In genomic region chr4:95861741-95862155, GRCm38 (mm10) we compare ENCODE assay signal across 13 mouse cellular contexts.
DNase-seq lines count a peak whose midpoint lies in the region; ATAC-seq lines count a peak whose summit lies in the region.
"Had no signal": no experiment of that assay in that cellular context is flagged by ENCODE, and none has a peak within 500 bp of the region (broad histone marks: within the 10 kb centered on the region; RNA-seq: fewer than 3 reads in every experiment).

No protein-coding gene starts in this region.

- no peak overlapping the region for H3K9ac ChIP-seq in forebrain, embryonic 14.5 days (ENCODE audit: low read length)
- H3K9ac ChIP-seq in forebrain, embryonic 12.5 days, result no peak overlapping the region
- H3K9ac ChIP-seq in kidney, embryonic 14.5 days (ENCODE audit: low read depth, low read length), result no peak overlapping the region
- H3K9ac ChIP-seq in midbrain, embryonic 11.5 days (ENCODE audit: low read length), result no peak overlapping the region
- H3K9ac ChIP-seq: embryonic facial prominence, embryonic 13.5 days; lung, embryonic 14.5 days had no signal

- H3K36me3 ChIP-seq in forebrain, embryonic 14.5 days (ENCODE audit: control insufficient read depth, insufficient read depth, low read length), result no peaks in the 10 kb centered on the region
- H3K36me3 ChIP-seq in forebrain, embryonic 12.5 days (replicated peaks), result no peaks in the 10 kb centered on the region
- H3K36me3 ChIP-seq in kidney, embryonic 14.5 days (ENCODE audit: control insufficient read depth, insufficient read depth, low read length), result no peaks in the 10 kb centered on the region
- no peaks in the 10 kb centered on the region for H3K36me3 ChIP-seq in midbrain, embryonic 11.5 days (ENCODE audit: control insufficient read depth, insufficient read depth, low read length)
- H3K36me3 ChIP-seq: embryonic facial prominence, embryonic 13.5 days; midbrain, embryonic 10.5 days had no signal

- no peak for ATAC-seq in forebrain, embryonic 14.5 days
- ATAC-seq in forebrain, embryonic 12.5 days (ENCODE audit: low FRiP score), result no peak
- ATAC-seq in kidney, embryonic 14.5 days (ENCODE audit: low FRiP score, low TSS enrichment), result no peak
- ATAC-seq in midbrain, embryonic 11.5 days (ENCODE audit: low FRiP score), result no peak
- ATAC-seq: hindbrain, embryonic 16.5 days had no signal

- H3K9me3 ChIP-seq in forebrain, embryonic 14.5 days (replicated peaks; ENCODE audit: control insufficient read depth, low read length), result no peaks in the 10 kb centered on the region
- no peaks in the 10 kb centered on the region for H3K9me3 ChIP-seq in forebrain, embryonic 12.5 days
- no peaks in the 10 kb centered on the region for H3K9me3 ChIP-seq in kidney, embryonic 14.5 days (ENCODE audit: control insufficient read depth, low read length)
- H3K9me3 ChIP-seq in midbrain, embryonic 11.5 days (ENCODE audit: control insufficient read depth, low read length), result no peaks in the 10 kb centered on the region
- H3K9me3 ChIP-seq: embryonic facial prominence, embryonic 13.5 days; midbrain, embryonic 10.5 days had no signal

- no peak overlapping the region for H3K4me2 ChIP-seq in forebrain, embryonic 14.5 days (ENCODE audit: low read length)
- H3K4me2 ChIP-seq in forebrain, embryonic 12.5 days, result no peak overlapping the region
- H3K4me2 ChIP-seq in kidney, embryonic 14.5 days (replicated peaks; ENCODE audit: low read depth, low read length), result no peak overlapping the region
- no peak overlapping the region for H3K4me2 ChIP-seq in midbrain, embryonic 11.5 days
- H3K4me2 ChIP-seq: embryonic facial prominence, embryonic 13.5 days; lung, embryonic 14.5 days had no signal

- no peak overlapping the region for H3K27ac ChIP-seq in forebrain, embryonic 14.5 days (ENCODE audit: low read depth, low read length)
- H3K27ac ChIP-seq in forebrain, embryonic 12.5 days, result no peak overlapping the region
- no peak overlapping the region for H3K27ac ChIP-seq in kidney, embryonic 14.5 days (ENCODE audit: low read depth, low read length)
- H3K27ac ChIP-seq in midbrain, embryonic 11.5 days (ENCODE audit: low read depth, low read length), result no peak overlapping the region
- H3K27ac ChIP-seq: embryonic facial prominence, embryonic 13.5 days; midbrain, embryonic 10.5 days had no signal

- H3K4me3 ChIP-seq in forebrain, embryonic 14.5 days (ENCODE audit: low read depth, low read length), result no peak overlapping the region
- H3K4me3 ChIP-seq in forebrain, embryonic 12.5 days (replicated peaks), result no peak overlapping the region
- no peak overlapping the region for H3K4me3 ChIP-seq in kidney, embryonic 14.5 days (ENCODE audit: low read length)
- H3K4me3 ChIP-seq in midbrain, embryonic 11.5 days (ENCODE audit: low read depth, low read length), result no peak overlapping the region
- H3K4me3 ChIP-seq: embryonic facial prominence, embryonic 13.5 days; midbrain, embryonic 10.5 days had no signal

- H3K27me3 ChIP-seq in forebrain, embryonic 14.5 days (replicated peaks; ENCODE audit: control insufficient read depth, insufficient read depth, low read length), result no peaks in the 10 kb centered on the region
- H3K27me3 ChIP-seq in forebrain, embryonic 12.5 days, result no peaks in the 10 kb centered on the region
- no peaks in the 10 kb centered on the region for H3K27me3 ChIP-seq in kidney, embryonic 14.5 days (ENCODE audit: control insufficient read depth, insufficient read depth, low read length)
- no peaks in the 10 kb centered on the region for H3K27me3 ChIP-seq in midbrain, embryonic 11.5 days (ENCODE audit: control insufficient read depth, insufficient read depth, low read length)
- H3K27me3 ChIP-seq: embryonic facial prominence, embryonic 13.5 days had no signal

- peaks cover 4% of the 10 kb centered on the region; the same call in 1 of the 2 replicates for H3K4me1 ChIP-seq in forebrain, embryonic 14.5 days (ENCODE audit: control insufficient read depth, insufficient read depth, low read length)
- peaks cover 13% of the 10 kb centered on the region; the same call in 1 of the 2 replicates for H3K4me1 ChIP-seq in forebrain, embryonic 12.5 days
- H3K4me1 ChIP-seq in kidney, embryonic 14.5 days (ENCODE audit: control insufficient read depth, insufficient read depth, low read length), result peaks cover 19% of the 10 kb centered on the region; the same call in 1 of the 2 replicates
- H3K4me1 ChIP-seq in midbrain, embryonic 11.5 days (ENCODE audit: control insufficient read depth, insufficient read depth, low read length), result no peaks in the 10 kb centered on the region
- H3K4me1 ChIP-seq: midbrain, embryonic 10.5 days had no signal

- 72% methylated on average over 5 of the region's 5 CpGs for WGBS in forebrain, embryonic 14.5 days
- 92% methylated on average over 5 of the region's 5 CpGs for WGBS in forebrain, embryonic 12.5 days
- WGBS in kidney, embryonic 14.5 days, result 83% methylated on average over 5 of the region's 5 CpGs
- WGBS in midbrain, embryonic 11.5 days, result 88% methylated on average over 5 of the region's 5 CpGs

- DNase-seq in forebrain, embryonic 14.5 days (ENCODE audit: low spot score), result peak; percentile 38
- peak; percentile 23 for DNase-seq in kidney, adult 18-20 months
- peak; percentile 74 for DNase-seq in NIH3T3 (ENCODE audit: low read depth)
- DNase-seq in gonadal fat pad, adult 2 months (ENCODE audit: low read depth), result peak; percentile 94
- no peak for DNase-seq in midbrain, embryonic 11.5 days (ENCODE audit: low spot score, missing footprints)
- no peak for DNase-seq in spleen, adult 12 weeks (ENCODE audit: low spot score)
- DNase-seq: cerebellum, adult 9-11 months had no signal

Comparison
In these comparisons a context has a peak if more than half of its experiments do, and no peak if none do; other contexts are left out.
1. DNase-seq: peak in forebrain, embryonic 14.5 days (single experiment), kidney, adult 18-20 months (single experiment), NIH3T3 (single experiment) and gonadal fat pad, adult 2 months (single experiment); none in midbrain, embryonic 11.5 days (single experiment) and spleen, adult 12 weeks (single experiment).